Comparison of ENCODE assay signal across 10 mouse cellular contexts in genomic region chr14:21253993-21254339, GRCm38 (mm10).
A peak's percentile ranks its signal among the peaks of the same experiment; 100 is the strongest.
DNase-seq lines count a peak whose midpoint lies in the region; ATAC-seq and TF ChIP-seq lines count a peak whose summit lies in the region.
"Had no signal": no experiment of that assay in that cellular context is flagged by ENCODE, and none has a peak within 500 bp of the region (broad histone marks: within the 10 kb centered on the region; RNA-seq: fewer than 3 reads in every experiment).

No protein-coding gene starts in this region.

- ATAC-seq in lung, postnatal 0 days = no peak
- no peak for ATAC-seq in embryonic facial prominence, embryonic 14.5 days (ENCODE audit: low read depth)

- H3K36me3 ChIP-seq in lung, postnatal 0 days (ENCODE audit: insufficient read depth, low read length) = no peaks in the 10 kb centered on the region
- no peaks in the 10 kb centered on the region for H3K36me3 ChIP-seq in embryonic facial prominence, embryonic 14.5 days (ENCODE audit: control insufficient read depth, insufficient read depth, low read length)
- H3K36me3 ChIP-seq in limb, embryonic 10.5 days = no peaks in the 10 kb centered on the region
- no peaks in the 10 kb centered on the region for H3K36me3 ChIP-seq in splenic B cell, adult 2 months (ENCODE audit: control insufficient read depth, insufficient read depth, low read length, poor library complexity, severe bottlenecking)

- no peaks in the 10 kb centered on the region for H3K27me3 ChIP-seq in lung, postnatal 0 days (replicated peaks; ENCODE audit: insufficient read depth, low read length)
- H3K27me3 ChIP-seq in embryonic facial prominence, embryonic 14.5 days (replicated peaks; ENCODE audit: control insufficient read depth, insufficient read depth, low read length) = no peaks in the 10 kb centered on the region
- no peaks in the 10 kb centered on the region for H3K27me3 ChIP-seq in limb, embryonic 10.5 days (ENCODE audit: low read depth, poor library complexity, severe bottlenecking)
- no peaks in the 10 kb centered on the region for H3K27me3 ChIP-seq in splenic B cell, adult 2 months (ENCODE audit: control insufficient read depth, insufficient read depth, low read length, poor library complexity, severe bottlenecking)

- H3K9me3 ChIP-seq in lung, postnatal 0 days (ENCODE audit: low read length) = no peaks in the 10 kb centered on the region
- no peaks in the 10 kb centered on the region for H3K9me3 ChIP-seq in embryonic facial prominence, embryonic 14.5 days (ENCODE audit: control insufficient read depth, low read length)
- H3K9me3 ChIP-seq in limb, embryonic 10.5 days (replicated peaks) = no peaks in the 10 kb centered on the region

- TF ChIP-seq CTCF in lung, postnatal 0 days (IDR thresholded peaks at IDR 0.05) = peak; percentile 46

- TF ChIP-seq EP300 in lung, postnatal 0 days (IDR thresholded peaks at IDR 0.05) = no peak

- H3K27ac ChIP-seq in lung, postnatal 0 days (ENCODE audit: low read length) = no peak overlapping the region
- 0 out of 2 replicates have a peak overlapping the region, but pooled peaks have one; percentile 53 for H3K27ac ChIP-seq in embryonic facial prominence, embryonic 14.5 days (replicated peaks; ENCODE audit: low read depth, low read length)
- H3K27ac ChIP-seq in limb, embryonic 10.5 days = peak overlapping the region; percentile 77; the same call in 1 of the 2 replicates

- peak; percentile 11 for DNase-seq in lung, postnatal 0 days (ENCODE audit: low spot score)
- no peak for DNase-seq in lung, postnatal 25 days (ENCODE audit: low spot score)
- peak; percentile 26 for DNase-seq in embryonic facial prominence, embryonic 14.5 days (ENCODE audit: low spot score)
- no peak for DNase-seq in limb, embryonic 10.5 days (ENCODE audit: low spot score)
- DNase-seq in splenic B cell, adult 2 months (ENCODE audit: low read depth, low spot score) = peak; percentile 2
- no peak for DNase-seq in adrenal gland, adult 2 months
- no peak for DNase-seq in left cerebral cortex, adult 18-20 months (ENCODE audit: low spot score in 2 of 2)
- DNase-seq in right cerebral cortex, postnatal 36 days (ENCODE audit: low spot score in 2 of 2) = no peak
- DNase-seq: gastrocnemius, postnatal 36 days; kidney, adult 11 months had no signal

- no peak overlapping the region for H3K4me2 ChIP-seq in lung, postnatal 0 days (replicated peaks; ENCODE audit: low read depth, low read length)
- no peak overlapping the region for H3K4me2 ChIP-seq in embryonic facial prominence, embryonic 14.5 days (ENCODE audit: low read depth, low read length)

- 89% methylated on average over 2 of the region's 2 CpGs for WGBS in lung, postnatal 0 days
- WGBS in embryonic facial prominence, embryonic 14.5 days = 66% methylated on average over 2 of the region's 2 CpGs
- 87% methylated on average over 2 of the region's 2 CpGs for WGBS in limb, embryonic 10.5 days

- H3K9ac ChIP-seq in lung, postnatal 0 days (replicated peaks; ENCODE audit: low read depth) = no peak overlapping the region
- no peak overlapping the region for H3K9ac ChIP-seq in embryonic facial prominence, embryonic 14.5 days (ENCODE audit: low read depth, low read length)

- H3K4me3 ChIP-seq in lung, postnatal 0 days (ENCODE audit: low read depth, low read length) = no peak overlapping the region
- H3K4me3 ChIP-seq in embryonic facial prominence, embryonic 14.5 days (ENCODE audit: low read depth, low read length) = no peak overlapping the region
- H3K4me3 ChIP-seq in limb, embryonic 10.5 days = no peak overlapping the region

- no peaks in the 10 kb centered on the region for H3K4me1 ChIP-seq in lung, postnatal 0 days (ENCODE audit: insufficient read depth, low read depth, low read length)
- peaks cover 22% of the 10 kb centered on the region for H3K4me1 ChIP-seq in embryonic facial prominence, embryonic 14.5 days (ENCODE audit: control insufficient read depth, insufficient read depth, low read length)
- H3K4me1 ChIP-seq in limb, embryonic 10.5 days = peaks cover 37% of the 10 kb centered on the region

Comparison
In these comparisons a context has a peak if more than half of its experiments do, and no peak if none do; other contexts are left out.
1. DNase-seq: peak in lung, postnatal 0 days (single experiment), embryonic facial prominence, embryonic 14.5 days (single experiment) and splenic B cell, adult 2 months (single experiment); none in lung, postnatal 25 days (single experiment), limb, embryonic 10.5 days (single experiment), adrenal gland, adult 2 months (single experiment), left cerebral cortex, adult 18-20 months (0 of 2) and right cerebral cortex, postnatal 36 days (0 of 2).